ENCODE assay signal across 8 mouse cellular contexts in genomic region chr15:103514119-103514518, GRCm38 (mm10). TPM values are rescaled to one million over a fixed set of nuclear protein-coding genes. Genes with fewer than 3 reads are reported as not detected.
DNase-seq lines count a peak whose midpoint lies in the region; ATAC-seq lines count a peak whose summit lies in the region.

No protein-coding gene starts in this region.

- intact Hi-C loops in gastrocnemius, postnatal 36 days (cut with DNase I), result no loop called here
- intact Hi-C loops in left cerebral cortex, postnatal 14 days (cut with DNase I), result no loop called here

- ATAC-seq in megakaryocyte progenitor cell, adult 5-6 weeks (replicated peaks; ENCODE audit: poor library complexity), result peak; percentile 97
- no peak for ATAC-seq in inflammation-experienced regulatory T-cells, adult 6 months

- DNase-seq in adrenal gland, postnatal 25 days, result peak; percentile 69
- peak; percentile 93 for DNase-seq in embryo, embryonic 11 days
- DNase-seq in gastrocnemius, postnatal 36 days, result peak; percentile 41 to 62
- peak; percentile 43 for DNase-seq in induced T-regulatory cell, adult 2 months (ENCODE audit: low read depth)
- peak; percentile 72 to 85 for DNase-seq in left cerebral cortex, postnatal 14 days (ENCODE audit: low spot score in 2 of 2)
- peak; percentile 64 for DNase-seq in right cerebral cortex, postnatal 14 days

RNA-seq across cellular contexts. Expression of gene Pde1b, which starts 11.3 kb away (rescaled TPM):
- 5.2 and 8.1 TPM in 2 replicates for total RNA-seq in adrenal gland, postnatal 25 days (2021)
- under 1 TPM; 0.26 to 0.44 TPM for total RNA-seq in gastrocnemius, postnatal 36 days (2021)
- 100 to 1,000 TPM in 1 of 2 experiments, 10 to 100 TPM in 1; 94.8 to 109 TPM for total RNA-seq in left cerebral cortex, postnatal 14 days (2021)
- 3.8 and 3.9 TPM in 2 replicates for total RNA-seq in megakaryocyte progenitor cell, adult 5-6 weeks (2015)
- 1.3 and 3.3 TPM in 2 replicates for total RNA-seq in megakaryocyte progenitor cell, adult 5-6 weeks (2017)
- polyA plus RNA-seq in inflammation-experienced regulatory T-cells, adult 6 months (2017; shearing (Covaris generic)), result 1 to 10 TPM; 2.4 to 3.4 (median 3.0) TPM

RNA-seq across cellular contexts. Expression of gene Ppp1r1a, which starts 23.7 kb away (rescaled TPM):
- total RNA-seq in adrenal gland, postnatal 25 days (2021), result 9.2 and 10.1 TPM in 2 replicates
- 100 to 1,000 TPM in 1 of 2 experiments, 10 to 100 TPM in 1; 64.6 to 121 TPM for total RNA-seq in gastrocnemius, postnatal 36 days (2021)
- 100 to 1,000 TPM; 147 to 153 TPM for total RNA-seq in left cerebral cortex, postnatal 14 days (2021)
- total RNA-seq in megakaryocyte progenitor cell, adult 5-6 weeks (2015), result not detected in 2 replicates
- not detected in 2 replicates for total RNA-seq in megakaryocyte progenitor cell, adult 5-6 weeks (2017)
- polyA plus RNA-seq in inflammation-experienced regulatory T-cells, adult 6 months (2017; shearing (Covaris generic)), result under 1 TPM in 1 of 3 experiments, not detected in 2; 0.51 TPM

RNA-seq across cellular contexts. Expression of gene Glycam1, which starts 50.8 kb away (rescaled TPM):
- not detected in 2 replicates for total RNA-seq in adrenal gland, postnatal 25 days (2021)
- total RNA-seq in gastrocnemius, postnatal 36 days (2021), result not detected
- total RNA-seq in left cerebral cortex, postnatal 14 days (2021), result 1 to 10 TPM in 1 of 2 experiments, under 1 TPM in 1; 0.97 to 1.0 TPM
- total RNA-seq in megakaryocyte progenitor cell, adult 5-6 weeks (2015), result not detected in 2 replicates
- not detected in 2 replicates for total RNA-seq in megakaryocyte progenitor cell, adult 5-6 weeks (2017)
- not detected for polyA plus RNA-seq in inflammation-experienced regulatory T-cells, adult 6 months (2017; shearing (Covaris generic))

Comparison
In these comparisons a context has a peak if more than half of its experiments do, and no peak if none do; other contexts are left out.
1. DNase-seq: peak in every context shown above with its lines; median percentile 93 in embryo, embryonic 11 days; 78 in left cerebral cortex, postnatal 14 days; 69 in adrenal gland, postnatal 25 days; 64 in right cerebral cortex, postnatal 14 days; 52 in gastrocnemius, postnatal 36 days; 43 in induced T-regulatory cell, adult 2 months.
2. RNA of gene Pde1b, which starts 11.3 kb away (total RNA-seq): 94.8 to 109 TPM in left cerebral cortex, postnatal 14 days; 5.2 to 8.1 TPM in adrenal gland, postnatal 25 days, 1.3 to 3.9 TPM in megakaryocyte progenitor cell, adult 5-6 weeks and 0.26 to 0.44 TPM in gastrocnemius, postnatal 36 days; every median in the first group is over 10 times any median in the second.
3. RNA of gene Ppp1r1a, which starts 23.7 kb away (total RNA-seq): 147 to 153 TPM in left cerebral cortex, postnatal 14 days, 64.6 to 121 TPM in gastrocnemius, postnatal 36 days and 9.2 to 10.1 TPM in adrenal gland, postnatal 25 days; not detected in megakaryocyte progenitor cell, adult 5-6 weeks; every median in the first group is over 10 times any median in the second.